Mouse (Mus musculus): Measurements from ENCODE around the gene Gm3194. TPM values are rescaled to one million over a fixed set of nuclear protein-coding genes. Genes with fewer than 3 reads are reported as not detected.
"Not testable (repeated sequence)": the region's sequence is repeated elsewhere in the genome, so short reads cannot be mapped to it uniquely, and the experiment has no call there.

Gene Gm3194
- total RNA-seq (2021): 1 to 10 TPM; 1.2 to 2.3 TPM
- long read RNA-seq, experiment 1, partial matches to known transcripts: 0 of 2 reads
- long read RNA-seq, experiment 1, other reads (novel, unspliced or antisense): 2 of 2 reads
- long read RNA-seq, experiment 2, partial matches to known transcripts: 0 of 1 reads
- long read RNA-seq, experiment 2, other reads (novel, unspliced or antisense): 1 of 1 reads

- DNase-seq (ENCODE audit: low spot score in 2 of 2): not testable (repeated sequence)
These were observed at the start of gene Gm3194 for GRCm38 (mm10) chr14:5455367-5455766. Gene Gm3194 (minus strand): TSS chr14:5455467.

GRCm38 (mm10) chr14:5501374-5501773 is 46.1 kb upstream of the Gm3194 start, which contains the start of gene Gm3488:
Gene Gm3488 (plus strand): TSS chr14:5501674.
- DNase-seq (ENCODE audit: low spot score in 2 of 2): not testable (repeated sequence)

- DNase-seq (ENCODE audit: low spot score in 2 of 2): not testable (repeated sequence)
These were observed 28.6 kb upstream of the Gm3194 start, which contains the start of gene Gm3187 for GRCm38 (mm10) chr14:5483907-5484306. Gene Gm3187 (plus strand): TSS chr14:5484207.

- not testable (repeated sequence) for DNase-seq (ENCODE audit: low spot score in 2 of 2)
These were observed 22.5 kb upstream of the Gm3194 start, which contains the start of gene Gm8246 for GRCm38 (mm10) chr14:5477730-5478129. Gene Gm8246 (minus strand): TSS chr14:5477830.

GRCm38 (mm10) chr14:5460469-5460868 is 5.2 kb upstream of the Gm3194 start:
- not testable (repeated sequence) for DNase-seq (ENCODE audit: low spot score in 2 of 2)

- DNase-seq (ENCODE audit: low spot score in 2 of 2): not testable (repeated sequence)
These were observed 66.3 kb downstream of the Gm3194 start, which contains the start of gene Gm3500 for GRCm38 (mm10) chr14:5388949-5389348. Gene Gm3500 (minus strand): TSS chr14:5389049.

Other genes with a start within 250 kb of the Gm3194 start
- not detected for gene Gm3526, start 194.9 kb downstream of the Gm3194 start, total RNA-seq (2021)
- gene Gm3542, start 120.5 kb downstream of the Gm3194 start, total RNA-seq (2021): not detected
- gene Gm3500, start 66.4 kb downstream of the Gm3194 start, total RNA-seq (2021): not detected
- not detected for gene Gm8246, start 22.4 kb upstream of the Gm3194 start, total RNA-seq (2021)
- gene Gm3187, start 28.7 kb upstream of the Gm3194 start, total RNA-seq (2021): not detected
- gene Gm3488, start 46.2 kb upstream of the Gm3194 start, total RNA-seq (2021): under 1 TPM; 0.30 to 0.63 TPM
- gene Gm3532, start 83.0 kb upstream of the Gm3194 start, total RNA-seq (2021): not detected
- gene Gm8265, start 177.6 kb upstream of the Gm3194 start, total RNA-seq (2021): not detected
- gene Gm9603, start 232.0 kb upstream of the Gm3194 start, total RNA-seq (2021): not detected

Data from left cerebral cortex, adult 18-20 months (tissue).